Mouse (Mus musculus) thymus, adult 2 months (tissue): ENCODE measurements around the gene Hbb-bh1. TPM values are rescaled to one million over a fixed set of nuclear protein-coding genes. Genes with fewer than 3 reads are reported as not detected.

Experiments
- DNase-seq: peaks from one replicate; pipeline ENCODE4 v3.0.0; 2021
- H3K27ac ChIP-seq: fragments of 200-500 bp; 2 replicates; pipeline ENCODE4 v1.5.1; 2012; ENCODE audit warnings: low read length, control low read depth; ENCODE audit not compliant: control insufficient read depth, insufficient read depth
- H3K27me3 ChIP-seq: fragments of 200-500 bp; 2 replicates; pipeline ENCODE4 v1.6.1; 2012; ENCODE audit warnings: mild to moderate bottlenecking, low read length, moderate library complexity, mixed read lengths; ENCODE audit not compliant: control insufficient read depth, insufficient read depth
- H3K36me3 ChIP-seq: fragments of 200-500 bp; 2 replicates; pipeline ENCODE4 v1.6.1; 2012; ENCODE audit warnings: mild to moderate bottlenecking, low read length, moderate library complexity; ENCODE audit not compliant: control insufficient read depth, insufficient read depth
- H3K4me1 ChIP-seq: fragments of 200-500 bp; replicated peaks from 2 replicates; pipeline ENCODE4 v1.6.1; 2012; ENCODE audit warnings: low read length; ENCODE audit not compliant: control insufficient read depth, insufficient read depth
- H3K4me3 ChIP-seq: fragments of 200-500 bp; 2 replicates; pipeline ENCODE4 v1.5.1; 2012; ENCODE audit warnings: mild to moderate bottlenecking, low read length, control low read depth, moderate library complexity; ENCODE audit not compliant: control insufficient read depth, insufficient read depth
- CTCF ChIP-seq: fragments of 200-500 bp; IDR thresholded peaks from 2 replicates; pipeline ENCODE4 v1.5.1; 2012; ENCODE audit warnings: mild to moderate bottlenecking, control low read depth, low read length, moderate library complexity, borderline replicate concordance; ENCODE audit not compliant: control insufficient read depth, poor library complexity, insufficient read depth; ENCODE audit errors: extremely low read depth
- POLR2A ChIP-seq: fragments of 200-500 bp; IDR thresholded peaks from 2 replicates; pipeline ENCODE4 v1.6.1; 2012; ENCODE audit warnings: mild to moderate bottlenecking, low read length, control low read depth, moderate library complexity; ENCODE audit not compliant: control insufficient read depth, poor library complexity, insufficient read depth; ENCODE audit errors: extremely low read depth
- WGBS: fragments of 180-500 bp; shearing (Covaris S2); methylation state at CpG from one replicate; pipeline ENCODE4 v1.1.7; 2018; 5-methylcytosine and 5-hydroxymethylcytosine counted together
- polyA plus RNA-seq: library from polyadenylated mRNA; depleted of rRNA; stranded (reverse); fragments of >200 nt; gene quantifications from 2 replicates; pipeline ENCODE4 v1.2.3, GENCODE M21; 2012

The Hbb-bh1 gene
- polyA plus RNA-seq, 1 experiment = 0.66 TPM

DNA sequence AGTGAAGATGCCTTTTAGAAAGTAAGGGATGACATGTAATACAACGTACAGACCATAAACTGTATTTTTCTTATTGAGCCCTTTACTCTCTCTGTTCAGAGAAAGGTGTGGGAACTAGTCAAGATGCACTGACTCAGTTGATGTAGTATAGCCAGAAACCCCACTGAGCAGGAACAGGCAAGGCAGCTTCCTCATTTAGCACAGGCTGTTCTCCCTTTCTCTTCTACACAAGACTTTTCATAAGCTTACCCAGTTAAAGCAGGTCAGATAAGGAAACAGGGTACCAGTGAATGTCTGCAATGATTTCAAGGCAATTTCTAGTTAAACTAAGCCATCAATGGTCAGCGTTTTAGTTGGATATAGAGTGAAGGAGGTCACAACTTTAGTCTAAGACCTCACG, 18.6 kb upstream of the Hbb-bh1 start:
- TF ChIP-seq CTCF = no peak
- TF ChIP-seq POLR2A = no peak
- no peaks in the 10 kb centered on the region for H3K4me1 ChIP-seq
- no peak overlapping the region for H3K4me3 ChIP-seq
- H3K27me3 ChIP-seq = no peaks in the 10 kb centered on the region
- no peak for DNase-seq
- no peak overlapping the region for H3K27ac ChIP-seq
- 55% methylated on average over 3 of the region's 3 CpGs for WGBS
- no peaks in the 10 kb centered on the region for H3K36me3 ChIP-seq

DNA sequence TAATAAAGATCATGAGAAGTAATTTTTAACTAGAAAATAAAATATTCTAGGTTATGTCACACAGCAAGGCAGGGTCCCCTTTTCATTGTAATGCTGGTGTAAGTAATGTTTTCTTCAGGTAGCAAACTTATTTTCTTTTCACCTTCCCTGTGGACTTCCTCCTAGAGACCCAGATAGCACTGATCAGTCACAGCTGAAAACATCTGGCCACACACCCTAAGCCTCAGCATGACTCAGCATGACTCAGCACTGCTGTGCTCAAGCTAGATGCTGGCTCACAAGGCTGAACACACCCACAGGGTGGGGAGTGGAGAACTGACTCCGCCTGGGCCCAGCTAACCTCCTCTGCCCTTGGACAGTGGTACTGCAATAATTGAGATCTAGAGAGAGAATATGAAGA, 17.9 kb upstream of the Hbb-bh1 start:
- Histone ChIP-seq H3K27me3 (no peaks in the 10 kb centered on the region), H3K4me1 (no peaks in the 10 kb centered on the region), H3K36me3 (no peaks in the 10 kb centered on the region), H3K27ac (no peak overlapping the region), H3K4me3 (no peak overlapping the region)
- WGBS = 43% methylated on average over 1 of the region's 1 CpGs
- DNase-seq = no peak
- TF ChIP-seq POLR2A (no peak), CTCF (no peak)

DNA sequence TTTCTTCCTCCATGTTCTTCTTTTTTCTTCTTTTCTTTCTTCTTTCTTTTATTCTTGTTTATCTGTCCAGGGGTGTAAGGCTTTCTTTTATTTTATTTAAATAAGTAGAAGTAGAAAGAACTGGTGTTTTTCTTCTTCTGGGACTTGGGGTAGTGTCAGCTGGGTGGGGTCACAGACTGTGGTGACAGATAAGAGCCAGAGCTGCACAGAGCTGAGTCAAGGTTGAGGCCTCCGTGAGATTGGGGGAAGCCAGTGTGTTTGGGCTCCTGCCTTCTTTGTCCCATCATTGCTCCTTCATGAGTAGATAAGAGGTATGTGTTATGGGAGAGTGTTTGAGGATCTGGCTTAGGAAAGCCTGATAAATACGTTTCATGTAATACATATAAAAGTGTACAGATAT, 16.1 kb upstream of the Hbb-bh1 start:
- Histone ChIP-seq H3K4me3 (no peak overlapping the region), H3K27me3 (no peaks in the 10 kb centered on the region), H3K27ac (no peak overlapping the region), H3K4me1 (no peaks in the 10 kb centered on the region), H3K36me3 (no peaks in the 10 kb centered on the region)
- 51% methylated on average over 2 of the region's 2 CpGs for WGBS
- TF ChIP-seq CTCF (no peak), POLR2A (no peak)
- DNase-seq = no peak

DNA sequence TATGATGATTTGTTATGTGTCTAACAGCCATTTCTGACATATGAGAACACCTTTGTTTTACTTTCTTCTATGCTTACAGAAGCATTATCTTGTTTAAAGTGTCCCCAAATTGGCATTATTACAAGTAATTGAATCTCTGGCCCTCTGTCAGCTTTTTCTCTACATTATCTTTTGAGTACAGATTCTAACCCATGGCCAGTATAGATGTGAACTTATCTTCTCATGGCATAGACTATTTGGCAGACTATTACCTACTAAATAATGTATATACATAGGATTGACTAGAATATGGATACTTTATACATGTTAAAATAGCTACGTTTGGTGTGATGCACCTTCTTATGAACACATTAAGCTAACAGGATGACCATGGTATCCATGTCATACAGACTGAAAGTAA, 11.7 kb upstream of the Hbb-bh1 start:
- WGBS = 85% methylated on average over 1 of the region's 1 CpGs
- H3K36me3 ChIP-seq = no peaks in the 10 kb centered on the region
- no peaks in the 10 kb centered on the region for H3K4me1 ChIP-seq
- H3K27me3 ChIP-seq = no peaks in the 10 kb centered on the region
- no peak for DNase-seq
- H3K27ac ChIP-seq = no peak overlapping the region
- no peak for TF ChIP-seq POLR2A
- TF ChIP-seq CTCF = no peak
- no peak overlapping the region for H3K4me3 ChIP-seq

DNA sequence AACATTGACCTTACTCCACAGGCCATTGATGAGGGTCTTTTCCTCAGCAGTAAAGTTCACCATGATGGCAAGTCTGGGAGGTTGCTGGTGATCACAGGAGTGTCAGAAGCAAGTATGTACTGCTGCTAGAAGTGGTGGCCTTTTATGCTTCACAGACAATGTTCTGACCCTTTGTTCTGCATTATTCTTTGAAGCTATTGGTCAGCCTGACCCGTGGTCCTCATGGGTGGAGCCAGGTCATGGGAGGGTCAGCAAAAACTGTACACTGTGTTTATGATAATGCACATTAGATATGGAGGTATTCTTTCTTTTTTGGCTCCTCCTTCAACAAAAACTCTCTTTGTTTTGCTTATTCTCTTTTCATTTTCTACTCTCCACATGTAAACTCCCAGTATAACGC, 10.1 kb upstream of the Hbb-bh1 start, which contains the start of gene Hbb-y:
TSS of gene Hbb-y (minus strand) at position 127 of the 400 bp plus-strand sequence.
- H3K36me3 ChIP-seq = no peaks in the 10 kb centered on the region
- H3K27ac ChIP-seq = no peak within 1 kb of the TSS
- H3K27me3 ChIP-seq = no peaks in the 10 kb centered on the region
- TF ChIP-seq CTCF (no peak), POLR2A (no peak)
- no peaks in the 10 kb centered on the region for H3K4me1 ChIP-seq
- no peak for DNase-seq
- 78% methylated on average over 2 of the region's 2 CpGs for WGBS
- H3K4me3 ChIP-seq = no peak within 1 kb of the TSS

DNA sequence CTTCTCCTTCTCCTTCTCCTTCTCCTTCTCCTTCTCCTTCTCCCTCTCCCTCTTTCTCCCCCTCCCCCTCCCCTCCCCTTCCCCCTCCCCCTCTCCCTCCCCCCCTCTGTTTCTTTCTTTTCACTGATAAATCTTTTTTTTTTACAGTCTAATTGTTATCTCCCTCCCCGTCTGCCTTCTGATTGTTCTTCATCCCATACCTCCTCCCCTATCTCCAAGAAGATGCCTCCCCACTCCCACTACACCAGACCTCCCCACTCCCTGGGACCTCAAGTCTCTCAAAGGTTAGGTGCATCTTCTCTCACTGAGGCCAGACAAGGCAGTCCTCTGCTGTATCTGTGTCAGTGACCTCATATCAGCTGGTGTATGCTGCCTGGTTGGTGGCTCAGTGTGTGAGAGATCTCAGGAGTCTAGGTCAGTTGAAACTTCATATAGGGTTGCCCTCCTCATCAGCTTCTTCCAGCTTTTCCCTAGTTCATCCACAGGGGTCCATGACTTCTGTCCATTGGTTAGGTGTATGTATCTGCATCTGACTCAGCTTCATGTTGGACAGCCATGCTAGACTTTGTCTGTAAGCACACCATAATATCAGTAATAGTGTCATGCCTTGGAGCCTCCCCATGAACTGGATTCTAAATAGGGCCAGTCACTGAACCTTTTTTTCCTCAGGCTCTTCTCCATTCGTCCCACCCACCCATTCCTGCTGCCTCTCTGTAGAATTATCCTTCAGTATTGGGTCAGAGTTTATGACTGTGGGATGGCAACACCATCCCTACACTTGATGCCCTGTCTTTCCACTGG, 1.8 kb upstream of the Hbb-bh1 start:
- no peaks in the 10 kb centered on the region for H3K27me3 ChIP-seq
- H3K4me1 ChIP-seq = no peaks in the 10 kb centered on the region
- 71% methylated on average over 1 of the region's 2 CpGs for WGBS
- no peak for TF ChIP-seq POLR2A
- no peak for TF ChIP-seq CTCF
- DNase-seq = no peak
- no peak overlapping the region for H3K27ac ChIP-seq
- H3K36me3 ChIP-seq = no peaks in the 10 kb centered on the region
- no peak overlapping the region for H3K4me3 ChIP-seq
